Mouse (Mus musculus): ENCODE data around the gene Sobp. TPM values are rescaled to one million over a fixed set of nuclear protein-coding genes. Genes with fewer than 3 reads are reported as not detected.

Sobp gene
- polyA plus RNA-seq, 1 experiment from 2014 or later: 3.4 TPM

DNA sequence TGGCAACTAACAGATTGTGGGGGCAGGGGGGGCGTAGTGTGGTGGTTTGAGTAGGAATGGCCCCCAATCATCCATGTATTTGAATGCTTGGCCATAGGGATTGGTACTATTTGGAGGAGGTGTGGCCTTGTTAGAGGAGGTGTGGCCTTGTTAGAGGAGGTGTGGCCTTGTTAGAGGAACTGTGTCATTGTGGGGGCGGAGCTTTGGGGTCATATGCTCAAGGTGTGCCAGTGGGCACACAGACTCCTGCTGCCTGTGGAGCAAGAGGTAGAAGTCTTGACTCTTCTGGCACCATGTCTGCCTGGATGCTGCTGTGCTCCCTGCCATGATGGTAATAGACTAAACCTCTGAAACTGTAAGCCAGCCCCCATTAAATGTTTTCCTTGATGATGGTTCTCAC is 25.9 kb upstream of the Sobp start:
- WGBS: 80% methylated on average over 2 of the region's 2 CpGs
- Histone ChIP-seq H3K27ac (ENCODE audit: low read length) (no peak overlapping the region), H3K27me3 (ENCODE audit: control insufficient read depth, insufficient read depth, low read length) (no peaks in the 10 kb centered on the region)

GRCm38 (mm10) chr10:43180313-43180912 is 6.1 kb upstream of the Sobp start:
- peaks cover 7% of the 10 kb centered on the region for H3K27me3 ChIP-seq (ENCODE audit: control insufficient read depth, insufficient read depth, low read length)
- H3K4me1 ChIP-seq (ENCODE audit: control insufficient read depth, insufficient read depth, low read length): no peaks in the 10 kb centered on the region
- no peaks in the 10 kb centered on the region for H3K9me3 ChIP-seq (ENCODE audit: control insufficient read depth, low read depth, low read length)
- H3K4me3 ChIP-seq (ENCODE audit: low read depth, low read length): no peak overlapping the region
- no peaks in the 10 kb centered on the region for H3K36me3 ChIP-seq (ENCODE audit: control insufficient read depth, insufficient read depth, low read length)
- H3K27ac ChIP-seq (ENCODE audit: low read length): no peak overlapping the region
- no peak for ATAC-seq (ENCODE audit: insufficient number of reproducible peaks, insufficient read depth, low FRiP score, low read depth)
- H3K4me2 ChIP-seq (replicated peaks; ENCODE audit: low read depth, low read length): no peak overlapping the region
- 59% methylated on average over 5 of the region's 5 CpGs for WGBS
- H3K9ac ChIP-seq (replicated peaks; ENCODE audit: low read depth, low read length): no peak overlapping the region

More for the DNA sequence above, 25.9 kb upstream of the Sobp start:
- no peak for ATAC-seq (ENCODE audit: insufficient number of reproducible peaks, insufficient read depth, low FRiP score, low read depth)
- no peak overlapping the region for H3K4me3 ChIP-seq (ENCODE audit: low read depth, low read length)
- H3K4me2 ChIP-seq (replicated peaks; ENCODE audit: low read depth, low read length): no peak overlapping the region
- no peaks in the 10 kb centered on the region for H3K4me1 ChIP-seq (ENCODE audit: control insufficient read depth, insufficient read depth, low read length)
- H3K9ac ChIP-seq (replicated peaks; ENCODE audit: low read depth, low read length): no peak overlapping the region
- H3K9me3 ChIP-seq (ENCODE audit: control insufficient read depth, low read depth, low read length): no peaks in the 10 kb centered on the region
- H3K36me3 ChIP-seq (ENCODE audit: control insufficient read depth, insufficient read depth, low read length): no peaks in the 10 kb centered on the region

DNA sequence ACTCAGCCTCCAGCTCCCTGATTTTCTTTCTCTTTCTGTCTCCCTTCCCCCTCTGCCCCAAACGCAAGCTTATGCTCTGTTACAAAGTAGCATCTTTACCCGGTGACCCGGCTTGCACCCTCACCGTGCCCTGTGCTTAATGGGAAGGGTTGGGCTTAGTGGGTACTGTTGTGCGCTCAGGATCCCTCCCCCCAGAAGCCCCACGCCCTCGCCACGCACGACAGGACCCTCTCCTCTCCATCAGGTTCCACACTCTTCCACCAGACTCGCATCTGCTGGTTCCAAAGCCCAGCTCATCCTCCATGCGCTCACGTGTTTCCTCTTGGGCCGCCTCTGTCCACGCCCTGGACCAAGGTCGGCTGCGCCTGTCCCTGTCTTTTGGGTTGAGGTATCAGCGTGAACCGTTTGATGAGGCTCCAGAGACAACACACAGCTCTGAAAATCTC is 849 bp upstream of the Sobp start:
- H3K27ac ChIP-seq (ENCODE audit: low read length): no peak overlapping the region
- 1% methylated on average over 18 of the region's 18 CpGs for WGBS
- peak overlapping the region; percentile 91 for H3K4me2 ChIP-seq (replicated peaks; ENCODE audit: low read depth, low read length)
- no peaks in the 10 kb centered on the region for H3K9me3 ChIP-seq (ENCODE audit: control insufficient read depth, low read depth, low read length)
- H3K36me3 ChIP-seq (ENCODE audit: control insufficient read depth, insufficient read depth, low read length): no peaks in the 10 kb centered on the region
- peak overlapping the region; percentile 50; the same call in 1 of the 2 replicates for H3K9ac ChIP-seq (replicated peaks; ENCODE audit: low read depth, low read length)
- H3K4me1 ChIP-seq (ENCODE audit: control insufficient read depth, insufficient read depth, low read length): peaks cover 9% of the 10 kb centered on the region; the same call in 1 of the 2 replicates
- peak overlapping the region; percentile 68 for H3K4me3 ChIP-seq (ENCODE audit: low read depth, low read length)
- H3K27me3 ChIP-seq (ENCODE audit: control insufficient read depth, insufficient read depth, low read length): peaks cover 7% of the 10 kb centered on the region
- no peak for ATAC-seq (ENCODE audit: insufficient number of reproducible peaks, insufficient read depth, low FRiP score, low read depth)

DNA sequence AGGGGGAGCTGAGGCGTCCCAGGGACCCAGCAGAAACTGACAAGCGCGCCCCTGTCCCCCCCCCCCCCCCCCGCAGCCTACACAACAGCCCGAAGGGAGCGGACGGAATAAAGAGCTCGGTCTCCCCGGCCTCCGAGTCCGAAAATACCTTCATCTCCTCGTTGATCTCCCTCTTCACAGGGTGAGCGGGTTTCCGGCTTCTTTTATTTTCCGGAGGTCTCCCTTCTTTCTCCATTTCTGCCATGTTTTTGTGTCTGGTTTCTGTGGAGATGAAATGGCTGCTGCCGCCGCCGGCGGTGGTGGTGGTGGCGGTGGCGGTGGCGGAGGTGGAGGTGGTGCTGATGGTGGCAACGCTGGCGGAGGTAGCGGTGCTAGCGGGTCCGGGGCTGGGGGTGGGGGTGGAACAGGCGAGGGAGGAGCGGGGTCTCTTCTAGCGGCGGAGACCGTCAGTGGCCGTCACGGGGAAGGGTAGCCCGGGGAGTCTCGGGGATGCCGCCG is 453 bp downstream of the Sobp start:
- Histone ChIP-seq H3K4me2 (replicated peaks; ENCODE audit: low read depth, low read length) (peak overlapping the region; percentile 91), H3K27ac (ENCODE audit: low read length) (0 out of 2 replicates have a peak overlapping the region, but pooled peaks have one; percentile 39), H3K9me3 (ENCODE audit: control insufficient read depth, low read depth, low read length) (no peaks in the 10 kb centered on the region), H3K4me1 (ENCODE audit: control insufficient read depth, insufficient read depth, low read length) (peaks cover 9% of the 10 kb centered on the region; the same call in 1 of the 2 replicates), H3K9ac (replicated peaks; ENCODE audit: low read depth, low read length) (peak overlapping the region; percentile 50), H3K4me3 (ENCODE audit: low read depth, low read length) (peak overlapping the region; percentile 68), H3K27me3 (ENCODE audit: control insufficient read depth, insufficient read depth, low read length) (peaks cover 7% of the 10 kb centered on the region), H3K36me3 (ENCODE audit: control insufficient read depth, insufficient read depth, low read length) (no peaks in the 10 kb centered on the region)
- WGBS: under 1% methylated on average over 35 of the region's 38 CpGs
- peak; percentile 39; the same call in 1 of the 2 replicates for ATAC-seq (ENCODE audit: insufficient number of reproducible peaks, insufficient read depth, low FRiP score, low read depth)

- Histone ChIP-seq H3K9ac (replicated peaks; ENCODE audit: low read depth, low read length) (peak overlapping the region; percentile 50), H3K4me1 (ENCODE audit: control insufficient read depth, insufficient read depth, low read length) (peaks cover 9% of the 10 kb centered on the region; the same call in 1 of the 2 replicates), H3K4me3 (ENCODE audit: low read depth, low read length) (peak overlapping the region; percentile 68), H3K36me3 (ENCODE audit: control insufficient read depth, insufficient read depth, low read length) (no peaks in the 10 kb centered on the region), H3K4me2 (replicated peaks; ENCODE audit: low read depth, low read length) (peak overlapping the region; percentile 91), H3K27me3 (ENCODE audit: control insufficient read depth, insufficient read depth, low read length) (peaks cover 7% of the 10 kb centered on the region), H3K27ac (ENCODE audit: low read length) (no peak overlapping the region), H3K9me3 (ENCODE audit: control insufficient read depth, low read depth, low read length) (no peaks in the 10 kb centered on the region)
- peak; percentile 30; the same call in 1 of the 2 replicates for ATAC-seq (ENCODE audit: insufficient number of reproducible peaks, insufficient read depth, low FRiP score, low read depth)
- under 1% methylated on average over 52 of the region's 53 CpGs for WGBS
Measured at GRCm38 (mm10) chr10:43173141-43173827, 1.0 kb downstream of the Sobp start.

DNA sequence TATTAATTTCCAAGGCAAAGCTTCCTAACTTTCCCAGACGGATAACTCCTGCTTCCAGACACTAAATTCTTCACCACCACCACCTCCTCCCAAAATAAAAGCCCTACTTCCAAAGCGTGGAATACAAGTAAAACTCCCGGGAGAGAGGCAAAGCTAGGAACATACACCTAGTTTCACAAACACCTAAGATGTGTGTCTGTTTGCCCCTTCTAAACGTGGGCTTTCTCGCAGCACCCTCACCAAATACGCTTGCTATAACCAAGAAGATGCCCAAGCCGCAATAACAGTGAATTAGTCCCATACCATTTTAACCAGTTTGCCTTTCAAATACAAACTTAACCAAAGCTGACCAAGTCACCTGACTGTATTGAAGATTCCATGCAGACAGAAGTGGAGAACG is 1.8 kb downstream of the Sobp start:
- Histone ChIP-seq H3K9ac (replicated peaks; ENCODE audit: low read depth, low read length) (no peak overlapping the region), H3K4me3 (ENCODE audit: low read depth, low read length) (peak overlapping the region; percentile 68), H3K4me2 (replicated peaks; ENCODE audit: low read depth, low read length) (peak overlapping the region; percentile 91), H3K4me1 (ENCODE audit: control insufficient read depth, insufficient read depth, low read length) (peaks cover 9% of the 10 kb centered on the region; the same call in 1 of the 2 replicates), H3K27ac (ENCODE audit: low read length) (no peak overlapping the region), H3K36me3 (ENCODE audit: control insufficient read depth, insufficient read depth, low read length) (no peaks in the 10 kb centered on the region), H3K27me3 (ENCODE audit: control insufficient read depth, insufficient read depth, low read length) (peaks cover 7% of the 10 kb centered on the region; the same call in 1 of the 2 replicates), H3K9me3 (ENCODE audit: control insufficient read depth, low read depth, low read length) (no peaks in the 10 kb centered on the region)
- WGBS: 10% methylated on average over 8 of the region's 8 CpGs
- ATAC-seq (ENCODE audit: insufficient number of reproducible peaks, insufficient read depth, low FRiP score, low read depth): no peak

- H3K9me3 ChIP-seq (ENCODE audit: control insufficient read depth, low read depth, low read length): no peaks in the 10 kb centered on the region
- peaks cover 9% of the 10 kb centered on the region; the same call in 1 of the 2 replicates for H3K4me1 ChIP-seq (ENCODE audit: control insufficient read depth, insufficient read depth, low read length)
- peaks cover 5% of the 10 kb centered on the region; the same call in 1 of the 2 replicates for H3K27me3 ChIP-seq (ENCODE audit: control insufficient read depth, insufficient read depth, low read length)
- H3K4me2 ChIP-seq (replicated peaks; ENCODE audit: low read depth, low read length): peak overlapping the region; percentile 91
- 8% methylated on average over 7 of the region's 7 CpGs for WGBS
- H3K36me3 ChIP-seq (ENCODE audit: control insufficient read depth, insufficient read depth, low read length): no peaks in the 10 kb centered on the region
- H3K4me3 ChIP-seq (ENCODE audit: low read depth, low read length): peak overlapping the region; percentile 68; the same call in 1 of the 2 replicates
- no peak overlapping the region for H3K27ac ChIP-seq (ENCODE audit: low read length)
- H3K9ac ChIP-seq (replicated peaks; ENCODE audit: low read depth, low read length): no peak overlapping the region
- ATAC-seq (ENCODE audit: insufficient number of reproducible peaks, insufficient read depth, low FRiP score, low read depth): no peak
Measured at GRCm38 (mm10) chr10:43172066-43172465, 2.3 kb downstream of the Sobp start.

DNA sequence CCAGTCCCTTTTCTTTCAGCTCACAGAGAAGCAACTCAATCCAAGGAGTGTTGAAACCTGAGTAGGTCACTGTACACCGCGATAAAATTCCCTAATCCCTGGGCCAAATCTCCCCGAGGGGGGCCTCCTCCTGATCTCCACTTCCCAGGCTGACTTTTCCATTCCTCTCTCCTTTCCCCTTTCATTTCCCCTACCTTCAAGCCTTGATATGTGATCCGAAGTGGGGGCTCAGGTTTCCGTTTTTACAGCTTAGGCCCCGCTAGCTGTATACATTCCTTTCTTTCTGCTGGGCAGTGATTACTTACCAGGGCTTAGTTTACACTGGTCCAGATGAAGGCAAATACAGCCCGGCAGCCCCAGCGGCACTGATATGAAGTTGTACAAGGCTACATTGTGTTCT is 3.2 kb downstream of the Sobp start:
- no peaks in the 10 kb centered on the region for H3K27me3 ChIP-seq (ENCODE audit: control insufficient read depth, insufficient read depth, low read length)

More for the DNA sequence above, 3.2 kb downstream of the Sobp start:
- 5% methylated on average over 8 of the region's 8 CpGs for WGBS
- H3K9ac ChIP-seq (replicated peaks; ENCODE audit: low read depth, low read length): no peak overlapping the region
- H3K9me3 ChIP-seq (ENCODE audit: control insufficient read depth, low read depth, low read length): no peaks in the 10 kb centered on the region
- H3K4me3 ChIP-seq (ENCODE audit: low read depth, low read length): peak overlapping the region; percentile 3; the same call in 1 of the 2 replicates
- no peaks in the 10 kb centered on the region for H3K36me3 ChIP-seq (ENCODE audit: control insufficient read depth, insufficient read depth, low read length)
- no peak overlapping the region for H3K27ac ChIP-seq (ENCODE audit: low read length)
- H3K4me2 ChIP-seq (replicated peaks; ENCODE audit: low read depth, low read length): peak overlapping the region; percentile 29
- peaks cover 9% of the 10 kb centered on the region; the same call in 1 of the 2 replicates for H3K4me1 ChIP-seq (ENCODE audit: control insufficient read depth, insufficient read depth, low read length)
- no peak; the same call in 1 of the 2 replicates for ATAC-seq (ENCODE audit: insufficient number of reproducible peaks, insufficient read depth, low FRiP score, low read depth)
